Mouse (Mus musculus) kidney, adult 2 months (tissue): Measurements from ENCODE around the gene Cpeb3.

Experiments
- CTCF ChIP-seq: fragments of 200-500 bp; conservative IDR thresholded peaks from 2 replicates; pipeline ENCODE4 v1.5.1; 2011; ENCODE audit warnings: low read depth, mild to moderate bottlenecking, control low read depth, low read length, moderate library complexity, mixed read lengths; ENCODE audit not compliant: insufficient read depth, insufficient read length
- POLR2A ChIP-seq: fragments of 200-500 bp; IDR thresholded peaks from one replicate; pipeline ENCODE4 v1.6.1; 2011; ENCODE audit warnings: low read depth, low read length, control low read depth

- TF ChIP-seq POLR2A (no peak), CTCF (no peak)
Observed at GRCm38 (mm10) chr19:37119281-37119680, 89.1 kb downstream of the Cpeb3 start.
